Mouse (Mus musculus): Measurements from ENCODE around the gene B3gnt2. TPM values are rescaled to one million over a fixed set of nuclear protein-coding genes. Genes with fewer than 3 reads are reported as not detected.

Gene B3gnt2
- polyA plus RNA-seq (2012; rRNA removed) = 1.8 and 2.6 TPM in 2 replicates

DNA sequence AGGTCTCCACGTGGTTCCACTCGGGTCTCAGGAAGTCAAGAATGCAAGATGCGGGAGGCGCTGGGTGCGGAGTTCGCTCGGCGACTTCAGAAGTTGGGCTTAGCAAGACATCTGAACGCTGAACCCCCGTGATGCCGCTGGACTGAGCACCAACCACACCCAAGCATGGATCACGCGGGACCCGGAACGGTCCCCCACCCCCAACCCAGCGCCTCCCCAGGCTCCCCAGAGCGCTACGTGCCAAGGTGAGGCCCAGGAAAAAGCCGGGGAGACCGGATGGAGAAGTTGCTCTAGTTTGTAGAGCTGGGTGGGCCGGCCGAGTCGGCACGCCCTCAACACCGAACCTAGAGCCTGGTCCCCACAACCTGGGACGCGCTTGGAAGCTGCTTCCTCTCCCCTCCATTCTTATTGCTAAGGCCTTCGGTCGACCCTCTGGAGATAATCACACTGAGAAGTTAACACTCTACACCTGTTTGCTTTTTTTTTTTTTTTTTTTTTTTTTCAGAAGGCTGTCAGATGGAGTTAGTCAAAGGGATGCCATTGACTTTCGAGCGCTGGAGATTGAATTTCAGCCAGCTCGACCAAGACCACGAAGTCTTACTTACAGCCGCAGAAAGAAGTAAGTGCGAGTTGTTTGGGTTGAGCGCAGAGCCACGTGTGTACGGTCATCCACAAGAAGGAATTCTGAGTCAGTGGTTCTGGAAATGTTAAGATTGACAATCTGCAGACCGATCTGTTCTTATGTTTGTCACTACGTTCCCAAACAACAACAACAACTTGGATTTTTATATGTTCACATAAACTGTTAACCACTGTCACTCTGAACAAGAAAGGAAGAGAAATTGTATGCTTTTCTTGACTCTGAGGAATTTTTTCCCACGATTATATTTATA, at the start of gene B3gnt2:
Gene B3gnt2, minus strand, starts transcription at position 627 of the 893 bp plus-strand sequence.

Other genes with a start within 250 kb of the B3gnt2 start
- gene Zrsr1, start 111.0 kb upstream of the B3gnt2 start, polyA plus RNA-seq (2012; rRNA removed) = 18.1 and 22.1 TPM in 2 replicates
- gene Gm28048, start 121.1 kb upstream of the B3gnt2 start, polyA plus RNA-seq (2012; rRNA removed) = 1.7 and 1.9 TPM in 2 replicates
- gene Commd1, start 121.4 kb upstream of the B3gnt2 start, polyA plus RNA-seq (2012; rRNA removed) = 63.1 and 76.1 TPM in 2 replicates
- gene Cct4, start 129.6 kb upstream of the B3gnt2 start, polyA plus RNA-seq (2012; rRNA removed) = 151 and 176 TPM in 2 replicates
- gene Fam161a, start 146.6 kb upstream of the B3gnt2 start, polyA plus RNA-seq (2012; rRNA removed) = 3.8 and 5.0 TPM in 2 replicates

All from central nervous system, embryonic 18 days (tissue).